Mouse (Mus musculus): ENCODE results near the gene Efhc1.

Efhc1 gene

DNA sequence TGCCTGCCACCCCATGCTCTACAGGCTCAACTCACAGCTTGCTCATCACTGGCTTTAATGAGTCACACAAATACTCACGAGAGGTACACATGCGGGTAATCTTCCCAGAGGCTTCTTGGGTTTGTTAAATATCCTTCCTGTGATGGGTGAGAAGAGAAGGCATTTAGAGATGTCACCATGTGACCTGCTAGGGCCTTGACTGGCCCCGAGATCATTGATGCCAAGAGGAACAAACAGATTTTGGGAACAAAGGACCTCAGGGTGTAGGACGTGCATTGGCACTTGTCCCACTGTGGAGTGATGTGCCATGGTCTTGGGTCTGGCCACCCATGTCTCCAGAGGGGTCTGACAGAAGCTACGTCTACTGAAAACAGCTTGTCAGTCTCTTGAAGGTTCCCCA, 55.3 kb downstream of the Efhc1 start:
- intact Hi-C loops (cut with DNase I), result no loop called here

DNA sequence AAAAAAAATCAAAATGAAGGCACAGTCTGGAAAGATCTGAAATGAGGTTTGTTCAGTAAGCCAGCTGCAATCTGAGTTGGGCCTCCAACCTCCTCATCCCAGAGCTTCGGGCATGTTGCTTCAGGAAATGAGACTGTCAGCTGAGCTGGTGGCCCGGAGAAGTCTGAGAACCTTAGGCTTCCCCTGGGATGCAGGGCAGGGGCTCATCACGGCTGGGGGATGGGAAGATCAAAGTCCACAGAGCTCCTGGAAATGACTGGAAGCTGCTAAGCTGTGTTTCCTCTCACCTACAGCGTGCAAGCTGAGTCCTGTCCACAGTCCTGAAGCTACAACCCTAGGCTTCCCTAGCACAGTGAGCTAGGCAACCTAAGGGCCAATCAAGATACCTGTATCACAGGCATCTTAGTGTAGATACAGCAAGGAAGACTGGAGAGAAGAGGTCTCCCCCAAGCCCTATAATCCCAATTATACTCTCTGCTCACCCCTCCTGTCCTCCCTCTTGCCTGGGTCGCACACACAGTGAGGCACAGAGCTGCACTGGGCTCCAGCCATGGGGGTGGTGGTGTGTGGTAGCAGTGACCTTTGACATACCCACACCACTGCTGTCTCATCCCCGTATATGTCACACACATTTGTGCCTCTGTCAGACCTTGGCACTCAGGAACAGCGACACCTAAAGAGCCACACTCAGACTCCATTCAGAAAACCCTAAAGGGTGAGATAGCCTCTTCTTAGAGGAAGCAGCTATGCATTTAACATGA, 56.7 kb downstream of the Efhc1 start:
- intact Hi-C loops (cut with DNase I), result no loop called here

DNA sequence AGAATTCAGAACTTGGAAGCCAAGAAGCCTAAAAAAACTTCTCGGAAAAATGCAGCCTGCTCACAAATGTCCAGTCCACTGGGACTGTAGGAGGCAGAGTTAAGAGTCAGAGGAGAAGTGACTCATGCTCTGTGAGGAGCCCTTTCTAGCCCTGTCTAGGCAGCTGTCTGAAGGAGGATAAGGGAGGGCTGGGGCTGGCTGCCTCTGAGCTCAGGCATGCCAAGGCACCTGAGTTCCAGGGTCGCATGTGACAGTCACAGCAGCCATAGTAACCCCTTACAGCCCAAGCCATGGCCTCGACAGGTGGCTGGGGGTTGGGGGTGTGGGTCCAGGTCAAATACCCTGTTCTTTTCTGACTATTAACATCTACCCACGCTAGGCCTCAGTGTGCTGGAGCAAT, 57.5 kb downstream of the Efhc1 start:
- intact Hi-C loops (cut with DNase I), result no loop called here

DNA sequence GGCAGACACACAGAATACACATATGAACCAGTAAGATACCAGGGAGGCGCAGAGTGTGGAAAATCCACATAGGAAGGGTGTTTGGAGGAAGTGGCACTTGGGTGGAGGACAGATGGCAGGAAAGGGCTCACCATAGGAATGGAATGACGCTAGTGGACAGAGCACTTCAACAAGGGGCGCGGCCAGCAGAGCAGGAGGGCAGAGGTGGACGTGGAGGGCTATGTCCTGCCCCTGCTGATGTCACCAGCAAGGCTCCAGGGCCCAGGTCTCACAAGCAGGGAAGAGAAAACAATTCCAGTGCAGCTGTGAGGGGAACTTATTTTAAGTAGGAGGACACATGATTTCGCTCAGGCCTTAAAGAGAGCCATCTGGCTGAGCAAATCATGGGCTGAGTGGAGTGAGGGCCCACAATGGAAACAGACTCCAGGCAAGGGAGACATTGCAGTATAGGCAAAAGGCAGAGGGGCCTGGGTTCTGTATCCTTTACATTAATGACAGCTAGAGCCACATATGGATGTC, 58.9 kb downstream of the Efhc1 start:
- intact Hi-C loops (cut with DNase I), result loop anchor here (5.0 kb wide), 1 partner anchor 67 kb away; the partner anchor contains the start of gene Tram2

DNA sequence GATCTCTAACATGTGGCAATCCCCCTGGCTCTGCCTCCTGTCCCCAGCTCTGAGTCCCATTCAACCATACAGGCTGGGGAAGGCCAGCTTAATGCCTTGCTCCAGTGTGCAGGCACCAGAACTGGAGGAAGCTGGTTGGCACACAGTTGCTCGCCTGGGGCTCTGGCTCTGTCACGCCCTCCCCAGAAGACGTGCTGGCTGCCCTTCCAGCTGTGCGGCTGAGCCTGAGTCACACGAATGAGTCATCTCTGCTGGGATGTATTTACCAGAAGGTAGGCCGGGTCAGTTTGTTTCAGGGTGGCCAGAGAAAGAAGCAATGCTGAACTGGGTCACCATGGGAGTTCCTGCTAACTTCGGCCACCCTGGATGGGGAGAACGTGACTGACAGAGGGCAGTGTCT, 63.0 kb downstream of the Efhc1 start:
- intact Hi-C loops (cut with DNase I), result loop anchor here (5.0 kb wide), 1 partner anchor 63 kb away; the partner anchor contains the start of gene Tram2

DNA sequence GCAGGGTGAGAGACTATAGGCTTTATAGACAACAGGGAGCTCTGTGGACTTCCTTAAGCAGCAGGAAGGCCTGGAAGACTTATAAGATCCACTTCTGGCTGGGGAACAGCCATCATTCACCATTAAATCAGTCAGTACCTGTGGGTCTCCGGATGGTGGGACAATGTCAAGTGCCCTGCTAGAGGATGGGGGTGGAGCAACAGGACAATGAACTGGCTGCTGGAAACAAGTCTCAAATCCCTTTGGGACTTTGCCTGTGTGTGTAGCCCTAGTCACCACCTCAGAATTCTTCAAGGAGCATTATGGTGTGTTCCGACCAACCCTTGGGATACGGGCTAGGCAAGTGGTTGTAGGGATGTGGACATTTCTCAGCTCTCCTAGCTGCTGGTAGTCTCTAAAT, 71.7 kb downstream of the Efhc1 start:
- intact Hi-C loops (cut with DNase I), result no loop called here

DNA sequence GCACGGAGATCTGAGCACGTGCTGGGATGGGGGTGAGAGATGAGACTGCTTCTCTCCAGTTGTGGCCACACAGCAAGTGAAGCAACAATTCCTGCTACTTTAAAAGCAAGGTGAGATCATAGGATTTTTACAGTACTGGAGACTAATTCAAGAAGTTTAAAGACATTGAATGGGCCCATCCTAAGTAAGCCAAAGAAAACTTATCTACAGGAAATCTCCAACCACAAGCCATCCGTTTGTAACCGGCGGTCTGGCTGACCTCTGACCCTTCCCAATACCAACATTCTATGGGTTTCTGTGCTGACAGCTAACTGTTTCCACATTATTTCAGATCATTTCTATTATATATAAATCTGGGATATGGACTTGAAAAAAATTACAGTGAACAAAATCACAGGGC, 73.8 kb downstream of the Efhc1 start:
- intact Hi-C loops (cut with DNase I), result no loop called here

DNA sequence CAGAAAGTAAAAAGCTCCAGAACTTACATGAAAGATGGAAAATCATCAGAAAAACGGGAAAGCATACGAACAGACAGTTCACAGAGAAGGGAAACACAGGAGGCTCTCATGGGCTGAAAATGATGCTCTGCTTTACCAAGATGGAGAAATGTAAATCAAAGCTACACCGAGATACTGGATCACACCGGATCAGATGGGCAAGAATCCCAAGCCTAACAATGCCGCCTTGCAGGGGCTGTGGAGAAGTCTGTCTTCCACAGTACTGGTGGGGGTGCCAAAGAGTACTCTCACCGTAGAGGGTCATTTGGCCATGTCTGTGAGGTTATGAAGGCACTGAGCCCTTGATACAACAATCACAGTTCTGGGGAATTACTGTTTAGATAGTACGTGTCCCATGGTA, 75.1 kb downstream of the Efhc1 start:
- intact Hi-C loops (cut with DNase I), result no loop called here

DNA sequence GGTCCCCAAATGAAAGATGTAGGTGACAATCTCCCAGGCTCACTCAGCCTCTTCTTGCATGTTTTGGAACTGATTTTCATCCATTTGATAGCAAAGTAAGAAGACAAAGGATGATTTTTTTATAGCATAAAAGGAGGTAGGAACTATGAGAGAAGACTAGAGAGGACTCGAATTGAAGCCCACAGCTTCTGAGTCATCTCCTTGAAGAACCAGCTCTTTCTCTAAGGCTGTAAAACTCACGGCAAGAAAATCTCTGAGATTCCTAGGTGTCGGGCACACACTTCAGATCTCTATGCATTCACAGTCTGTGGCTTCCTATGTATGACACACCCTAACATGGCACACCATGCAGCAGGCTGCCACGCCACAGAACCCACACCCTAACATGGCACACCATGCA, 77.6 kb downstream of the Efhc1 start:
- intact Hi-C loops (cut with DNase I), result no loop called here

DNA sequence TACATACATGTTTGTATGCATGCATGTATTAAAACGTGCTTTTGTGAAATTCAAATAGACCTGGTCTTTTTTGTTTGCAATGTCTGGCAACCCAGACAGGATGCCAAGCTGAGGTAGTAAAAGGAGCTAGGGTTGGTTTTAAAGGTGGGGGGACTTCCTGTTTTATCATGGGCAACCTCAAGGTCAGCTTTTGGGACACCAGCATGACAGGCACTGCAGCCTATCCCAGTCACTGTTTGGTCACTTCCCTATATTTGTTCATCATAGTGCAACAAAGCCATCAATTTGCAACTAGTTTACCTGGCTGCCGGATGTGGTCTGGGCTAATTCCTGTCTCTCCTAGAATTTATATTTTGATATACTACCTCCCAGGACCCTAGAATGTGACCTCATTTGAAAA, 80.2 kb downstream of the Efhc1 start:
- intact Hi-C loops (cut with DNase I), result no loop called here

DNA sequence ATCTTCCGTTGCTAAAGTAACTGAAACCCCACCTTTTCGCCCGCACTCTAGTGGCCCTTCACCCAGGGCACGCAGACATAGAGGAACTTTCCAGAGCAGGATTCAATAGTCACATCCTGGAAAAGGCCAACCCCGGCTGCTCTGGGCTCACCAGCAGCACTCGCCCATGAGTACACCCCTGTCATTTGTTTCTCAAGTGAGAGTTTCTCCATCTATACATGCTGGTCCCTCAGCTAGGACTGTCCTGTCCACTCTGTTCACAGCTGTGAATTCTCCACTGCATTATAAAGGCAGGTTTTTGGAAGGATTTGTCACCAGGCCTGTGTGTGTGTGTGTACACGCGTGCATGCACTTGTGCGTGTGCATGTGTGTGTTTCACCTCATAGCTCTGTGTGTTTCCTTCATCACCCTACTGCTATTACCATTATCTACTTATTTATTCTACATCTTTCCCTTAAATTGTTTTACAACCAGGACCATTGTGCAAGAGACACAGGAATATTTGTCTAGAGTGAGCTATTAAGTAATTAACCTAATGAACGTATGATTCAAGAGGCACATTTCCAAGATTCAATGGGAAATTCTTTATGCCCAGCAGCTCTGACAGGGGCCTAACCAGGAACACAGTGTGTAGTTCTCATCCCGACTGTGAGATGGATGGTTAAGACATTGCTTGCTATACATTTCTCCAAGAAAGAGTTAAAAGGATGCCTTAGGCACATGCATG, 81.8 kb downstream of the Efhc1 start:
- intact Hi-C loops (cut with DNase I), result no loop called here

DNA sequence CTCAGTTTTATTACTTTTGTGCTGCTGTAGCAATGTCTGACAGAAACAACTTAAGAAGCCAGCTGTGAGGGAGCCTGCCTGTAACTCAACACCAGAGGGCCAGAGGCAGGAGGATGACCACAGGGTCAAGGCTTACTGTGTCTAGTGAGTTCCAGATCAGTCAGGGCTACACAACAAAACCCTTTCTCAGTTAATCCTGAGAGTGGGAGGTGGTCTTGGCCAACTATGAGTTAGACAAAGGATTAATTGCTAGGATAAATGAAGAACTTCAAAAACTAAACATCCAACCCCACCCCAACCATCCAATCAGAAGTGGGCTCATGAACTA, 82.3 kb downstream of the Efhc1 start:
- intact Hi-C loops (cut with DNase I), result no loop called here

DNA sequence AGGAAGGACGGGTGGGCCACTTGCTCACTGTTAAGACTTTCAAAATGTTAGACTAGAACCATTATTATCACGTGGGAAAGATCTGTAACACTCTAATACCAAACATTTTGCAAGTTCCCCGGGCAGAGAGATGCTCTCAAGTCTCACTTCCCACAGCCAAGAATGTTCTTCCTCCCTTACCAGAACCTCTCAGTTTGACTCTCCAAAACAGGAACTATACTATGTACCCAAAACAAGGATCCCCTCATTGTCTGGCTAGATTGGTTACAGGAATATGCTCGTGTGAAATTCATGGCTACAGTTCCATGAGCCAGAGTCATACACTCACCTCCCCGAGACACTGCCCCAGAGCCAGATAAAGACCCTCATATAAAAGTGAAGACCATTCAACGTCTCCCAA, 84.5 kb downstream of the Efhc1 start:
- intact Hi-C loops (cut with DNase I), result no loop called here

DNA sequence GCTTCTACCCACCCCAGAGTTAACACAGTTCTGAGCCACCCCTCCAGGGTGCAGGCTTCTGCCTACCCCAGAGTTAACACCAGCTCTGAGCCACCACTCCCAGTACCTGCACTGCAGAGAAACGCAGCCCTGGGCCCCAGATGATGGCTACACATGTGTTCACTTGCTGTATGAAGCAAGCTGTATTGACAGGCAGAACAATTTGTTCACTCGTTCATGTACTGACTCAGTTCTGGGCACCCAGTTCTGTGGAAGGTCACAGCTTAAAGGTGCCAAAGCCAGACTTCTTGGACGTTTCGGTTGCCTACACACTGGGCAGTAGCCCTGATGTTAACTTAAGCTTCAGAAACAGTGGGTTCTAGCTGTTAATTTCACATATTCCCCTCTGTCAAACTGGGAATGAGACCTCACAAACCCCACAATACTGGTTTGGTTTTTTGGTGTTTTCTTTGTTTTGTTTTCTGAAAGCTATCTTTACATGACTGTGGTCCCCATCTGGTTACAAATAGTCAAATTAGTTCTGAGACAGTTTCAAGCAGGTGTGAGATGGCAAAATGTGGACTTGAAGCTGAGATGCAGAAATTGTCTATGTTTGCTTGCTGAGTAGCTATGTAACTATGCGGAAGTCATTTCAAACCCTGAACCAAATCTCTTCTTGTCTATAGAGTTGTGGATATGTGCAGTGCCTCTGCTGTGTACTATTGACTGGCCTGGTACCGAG, 86.6 kb downstream of the Efhc1 start:
- intact Hi-C loops (cut with DNase I), result no loop called here

DNA sequence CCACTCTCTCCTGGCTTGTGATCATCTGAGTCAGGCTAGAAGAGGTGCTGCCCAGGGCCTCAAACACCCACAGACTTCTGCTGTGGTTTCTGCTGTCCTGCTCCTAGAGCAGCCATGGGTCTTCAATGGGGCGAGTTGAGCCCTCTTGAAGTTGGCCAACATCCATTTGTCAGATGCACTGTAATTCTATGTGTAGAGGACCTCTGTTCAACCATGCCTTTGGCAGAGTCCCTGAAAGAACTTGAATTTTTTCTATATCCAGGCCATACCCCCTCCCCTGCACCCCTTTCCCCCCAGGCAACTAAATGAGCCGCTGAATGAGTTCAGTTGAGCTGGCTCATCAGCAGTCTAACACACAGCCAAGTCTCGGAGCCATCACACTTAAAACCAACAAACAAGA, 88.1 kb downstream of the Efhc1 start:
- intact Hi-C loops (cut with DNase I), result no loop called here

DNA sequence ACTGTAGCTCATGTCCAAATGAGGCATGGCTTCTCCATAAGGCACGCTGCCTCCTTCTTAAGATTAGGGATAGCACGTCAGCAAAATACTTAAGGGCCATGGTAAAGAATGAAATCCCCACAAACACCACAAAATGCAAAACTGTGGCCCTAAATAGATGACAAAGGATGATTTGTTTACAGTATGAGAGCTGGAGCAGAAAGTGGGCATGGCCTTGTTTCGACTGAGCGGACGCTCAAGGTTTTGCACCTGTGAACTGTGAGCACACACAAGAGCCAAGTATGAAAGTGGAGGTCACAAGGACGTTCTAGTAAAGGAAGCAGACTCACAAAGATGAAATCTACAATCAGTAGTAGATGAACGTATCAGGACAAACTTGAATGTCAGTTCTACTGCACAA, 88.7 kb downstream of the Efhc1 start:
- intact Hi-C loops (cut with DNase I), result no loop called here
